Mouse (Mus musculus): ENCODE data around the gene Narf.

Gene Narf

DNA sequence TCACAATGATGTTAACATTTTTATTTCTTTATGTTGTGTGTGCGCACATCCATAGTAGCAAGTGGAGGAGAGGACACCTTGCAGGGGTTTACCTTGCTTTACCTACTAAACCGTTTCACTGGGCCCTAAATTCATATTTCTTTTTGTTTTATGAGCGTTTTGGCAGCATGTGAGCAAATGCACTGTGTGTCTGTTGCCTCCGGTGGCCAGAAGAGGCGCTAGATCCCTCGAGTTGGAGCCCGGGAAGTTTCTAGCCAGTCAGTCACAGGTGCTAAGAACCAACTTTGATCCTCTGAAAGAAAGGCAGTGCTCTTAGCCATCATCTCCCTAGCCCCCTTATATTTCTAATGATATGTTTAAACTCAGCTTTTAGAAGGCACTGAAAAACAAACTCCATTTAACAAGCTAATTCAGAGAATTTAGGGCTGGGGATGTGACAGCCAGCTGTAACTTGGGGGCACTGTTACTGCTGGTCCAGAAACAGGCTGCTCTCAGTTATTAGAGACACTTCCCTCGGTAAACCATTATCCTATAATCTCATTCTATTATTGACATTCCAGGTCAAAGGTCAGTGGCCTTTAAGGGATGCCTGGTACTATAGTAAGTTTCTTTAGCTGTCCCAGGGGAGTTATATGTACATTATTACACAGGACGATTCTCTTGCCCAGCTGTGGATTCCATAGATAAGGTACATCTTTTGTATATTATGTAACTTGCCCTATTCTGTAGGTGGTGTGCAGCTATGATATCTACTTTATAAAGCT is 1.4 kb upstream of the Narf start:
- peak; percentile 31 for DNase-seq (ENCODE audit: low read depth, low spot score)

DNA sequence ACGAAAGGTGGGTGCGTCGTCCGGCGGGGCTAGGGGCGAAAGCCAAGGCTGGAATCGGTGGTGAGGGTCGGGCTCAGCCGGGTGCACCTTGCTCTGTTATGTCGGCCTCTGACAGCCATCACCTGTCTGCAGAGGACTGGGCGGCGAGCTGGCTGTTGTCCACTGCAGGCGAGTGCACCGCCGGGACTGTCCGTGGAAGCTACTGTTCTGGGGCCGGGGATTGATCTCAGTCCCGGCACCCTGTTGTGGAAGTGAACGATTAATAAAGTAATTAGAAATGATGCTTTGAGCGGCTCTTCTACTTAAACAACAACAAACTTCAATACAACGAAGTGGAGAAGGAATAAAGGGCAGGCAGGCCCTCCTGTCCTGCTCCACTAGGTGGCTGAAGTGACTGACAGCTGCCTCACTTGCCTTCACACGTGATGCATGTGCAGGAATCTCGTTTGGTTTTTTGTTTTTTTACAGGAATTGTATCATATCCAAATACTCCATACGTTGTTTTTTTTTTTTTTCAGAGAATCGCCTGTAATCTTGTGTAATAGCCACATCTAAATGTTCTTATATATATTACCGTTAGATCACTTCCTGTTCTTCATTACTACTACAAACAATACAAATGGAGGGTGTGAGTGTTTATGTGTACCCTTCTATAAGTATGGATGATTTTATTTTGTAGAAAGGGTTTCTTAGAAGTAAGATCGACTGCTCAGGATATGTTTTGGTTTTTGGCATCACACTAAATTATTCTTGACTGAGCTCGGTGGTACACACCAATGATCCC is 484 bp downstream of the Narf start:
- DNase-seq (ENCODE audit: low read depth, low spot score) = peak; percentile 52

DNA sequence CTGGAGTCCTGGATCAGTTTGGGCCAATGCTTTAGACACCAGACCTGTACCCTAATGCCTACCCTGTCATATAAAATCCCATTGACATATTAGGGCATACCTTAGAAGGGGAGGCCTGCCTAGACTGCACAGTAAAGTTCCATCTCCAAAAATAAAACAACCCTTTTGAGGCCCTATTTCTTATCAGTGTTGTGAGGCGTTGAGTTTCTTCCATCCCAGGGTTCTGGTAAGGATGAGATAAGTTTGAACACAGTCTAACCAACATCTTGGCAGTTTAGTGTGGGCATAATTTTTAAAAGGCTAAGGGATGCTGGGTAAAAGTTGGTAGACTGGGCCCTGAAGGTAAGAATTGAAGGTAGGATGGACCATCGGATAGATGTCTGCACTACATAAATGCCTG is 2.6 kb downstream of the Narf start:
- no peak for DNase-seq (ENCODE audit: low read depth, low spot score)

DNA sequence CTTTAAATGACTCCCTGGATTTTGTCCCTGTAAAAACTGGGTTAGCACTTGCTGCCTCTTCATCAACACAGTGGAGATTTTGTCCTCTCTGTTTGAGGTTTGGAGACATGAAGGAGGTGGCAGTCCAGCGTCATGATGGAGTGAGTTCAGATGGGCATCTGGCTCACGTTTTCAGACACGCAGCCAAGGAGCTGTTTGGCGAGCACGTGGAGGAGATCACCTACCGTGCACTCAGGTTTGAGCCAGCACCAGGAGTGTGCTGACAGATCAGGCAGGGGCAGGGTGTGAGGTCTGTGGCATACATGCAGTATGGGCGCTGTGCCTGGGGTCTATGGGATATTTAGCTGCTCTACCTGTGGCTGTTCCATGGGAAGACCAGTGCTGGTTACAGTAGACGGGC is 13.1 kb downstream of the Narf start:
- no peak for DNase-seq (ENCODE audit: low read depth, low spot score)

- DNase-seq (ENCODE audit: low read depth, low spot score) = peak; percentile 90
These were observed 22.4 kb downstream of the Narf start, which contains the start of gene Foxk2 for GRCm38 (mm10) chr11:121259160-121260100. Gene Foxk2, plus strand, starts transcription at chr11:121259990.

- DNase-seq (ENCODE audit: low read depth, low spot score) = no peak
These were observed 23.3 kb downstream of the Narf start for GRCm38 (mm10) chr11:121260211-121260906.

DNA sequence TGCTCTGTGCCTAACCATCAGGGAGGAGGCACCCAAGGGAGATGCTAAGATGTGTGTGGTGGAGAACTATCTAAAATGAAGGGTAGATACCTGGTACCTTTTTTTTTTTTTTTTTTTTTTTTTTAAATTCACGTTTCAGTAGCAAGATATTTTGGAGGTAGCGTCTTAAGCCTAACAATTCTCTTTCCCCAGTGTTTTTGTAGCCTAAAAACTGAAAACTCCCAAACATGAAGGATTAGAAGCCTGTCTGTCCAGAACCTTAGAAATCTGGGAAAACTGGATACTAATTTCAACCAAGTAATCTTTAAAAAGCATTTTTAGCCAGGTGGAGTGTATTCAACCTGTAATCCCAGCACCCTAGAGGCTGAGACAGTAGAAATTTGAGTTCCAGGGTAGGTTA is 24.0 kb downstream of the Narf start:
- DNase-seq (ENCODE audit: low read depth, low spot score) = no peak

DNA sequence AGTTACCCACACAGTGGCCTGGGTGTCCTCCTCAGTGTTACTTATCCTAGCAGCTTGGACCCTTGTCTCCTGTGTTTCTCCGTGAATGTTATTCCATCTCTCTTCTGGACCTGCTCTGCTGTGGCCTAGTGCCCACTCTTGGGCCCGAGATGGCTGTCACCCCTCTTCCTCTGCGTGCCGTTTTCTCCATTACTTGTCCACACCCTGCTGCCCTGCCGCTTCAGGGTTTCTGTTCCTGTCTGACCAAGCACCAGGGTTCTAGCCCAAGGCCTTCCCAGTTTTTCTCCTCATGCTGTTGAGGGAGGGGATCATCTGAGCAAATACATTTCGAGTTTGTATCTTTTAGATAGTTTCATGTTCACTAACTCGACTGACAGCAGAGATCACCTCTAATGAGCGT is 40.5 kb downstream of the Narf start:
- no peak for DNase-seq (ENCODE audit: low read depth, low spot score)

DNA sequence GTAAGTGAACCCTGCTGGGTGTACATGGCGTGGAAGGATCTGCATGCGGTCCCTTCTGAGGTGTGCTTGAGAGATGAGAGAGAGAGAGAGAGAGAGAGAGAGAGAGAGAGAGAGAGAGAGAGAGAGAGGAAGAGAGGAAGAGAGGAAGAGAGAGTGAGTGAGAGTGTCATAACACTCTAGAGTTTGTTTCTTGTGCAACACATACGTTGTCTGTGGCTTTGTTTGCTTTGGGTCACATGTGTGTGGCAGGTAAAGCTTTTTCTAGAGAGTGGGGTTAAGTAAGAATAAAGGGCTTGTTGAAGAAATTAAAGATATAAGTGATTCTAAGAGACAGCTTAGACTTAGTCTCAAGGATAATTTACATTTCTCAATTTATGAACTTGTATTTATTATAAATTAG is 41.0 kb downstream of the Narf start:
- DNase-seq (ENCODE audit: low read depth, low spot score) = no peak

GRCm38 (mm10) chr11:121282911-121283310 is 45.9 kb downstream of the Narf start:
- no peak for DNase-seq (ENCODE audit: low read depth, low spot score)

GRCm38 (mm10) chr11:121289859-121290258 is 52.8 kb downstream of the Narf start:
- DNase-seq (ENCODE audit: low read depth, low spot score) = no peak

GRCm38 (mm10) chr11:121294771-121295170 is 57.7 kb downstream of the Narf start:
- DNase-seq (ENCODE audit: low read depth, low spot score) = no peak

- no peak for DNase-seq (ENCODE audit: low read depth, low spot score)
These were observed 61.4 kb downstream of the Narf start for GRCm38 (mm10) chr11:121298493-121298892.

- no peak for DNase-seq (ENCODE audit: low read depth, low spot score)
These were observed 63.2 kb downstream of the Narf start for GRCm38 (mm10) chr11:121300265-121300664.

- DNase-seq (ENCODE audit: low read depth, low spot score) = no peak
These were observed 68.3 kb downstream of the Narf start for GRCm38 (mm10) chr11:121305371-121305770.
